Mouse (Mus musculus): ENCODE measurements at regions not wholly inside any gene's neighbourhood (a gene's known extent, or its start where the extent isn't known, plus 50 kb on each side); places are given as distances from the start of the nearest gene placed in this dataset.

- Histone ChIP-seq H3K4me3 (ENCODE audit: low read depth, low read length) (no peak overlapping the region), H3K4me1 (ENCODE audit: control insufficient read depth, insufficient read depth, low read length) (no peaks in the 10 kb centered on the region), H3K9me3 (replicated peaks; ENCODE audit: control insufficient read depth, low read length, poor library complexity, severe bottlenecking) (no peaks in the 10 kb centered on the region), H3K27ac (ENCODE audit: low read length) (no peak overlapping the region), H3K4me2 (ENCODE audit: low read length) (no peak overlapping the region), H3K27me3 (ENCODE audit: control insufficient read depth, insufficient read depth, low read depth, low read length) (no peaks in the 10 kb centered on the region), H3K36me3 (ENCODE audit: control insufficient read depth, insufficient read depth, low read length) (no peaks in the 10 kb centered on the region), H3K9ac (ENCODE audit: low read depth, low read length) (no peak overlapping the region)
- WGBS = 100% methylated on average over 1 of the region's 1 CpGs
- ATAC-seq = no peak
Observed at GRCm38 (mm10) chr8:90125426-90125825, 222.7 kb downstream of the Tox3 start.

GRCm38 (mm10) chr8:90123101-90123500 is 225.0 kb downstream of the Tox3 start:
- Histone ChIP-seq H3K9ac (ENCODE audit: low read depth, low read length) (no peak overlapping the region), H3K4me2 (ENCODE audit: low read length) (no peak overlapping the region), H3K27me3 (ENCODE audit: control insufficient read depth, insufficient read depth, low read depth, low read length) (no peaks in the 10 kb centered on the region), H3K4me1 (ENCODE audit: control insufficient read depth, insufficient read depth, low read length) (no peaks in the 10 kb centered on the region), H3K27ac (ENCODE audit: low read length) (no peak overlapping the region), H3K36me3 (ENCODE audit: control insufficient read depth, insufficient read depth, low read length) (no peaks in the 10 kb centered on the region), H3K4me3 (ENCODE audit: low read depth, low read length) (no peak overlapping the region), H3K9me3 (replicated peaks; ENCODE audit: control insufficient read depth, low read length, poor library complexity, severe bottlenecking) (no peaks in the 10 kb centered on the region)
- ATAC-seq = no peak

GRCm38 (mm10) chr8:90121935-90122334 is 226.2 kb downstream of the Tox3 start:
- no peak overlapping the region for H3K27ac ChIP-seq (ENCODE audit: low read length)
- WGBS = 79% methylated on average over 3 of the region's 3 CpGs
- no peak overlapping the region for H3K4me3 ChIP-seq (ENCODE audit: low read depth, low read length)
- no peak for ATAC-seq
- H3K9me3 ChIP-seq (replicated peaks; ENCODE audit: control insufficient read depth, low read length, poor library complexity, severe bottlenecking) = no peaks in the 10 kb centered on the region
- no peak overlapping the region for H3K9ac ChIP-seq (ENCODE audit: low read depth, low read length)
- no peak overlapping the region for H3K4me2 ChIP-seq (ENCODE audit: low read length)
- no peaks in the 10 kb centered on the region for H3K27me3 ChIP-seq (ENCODE audit: control insufficient read depth, insufficient read depth, low read depth, low read length)
- no peaks in the 10 kb centered on the region for H3K4me1 ChIP-seq (ENCODE audit: control insufficient read depth, insufficient read depth, low read length)
- H3K36me3 ChIP-seq (ENCODE audit: control insufficient read depth, insufficient read depth, low read length) = no peaks in the 10 kb centered on the region

DNA sequence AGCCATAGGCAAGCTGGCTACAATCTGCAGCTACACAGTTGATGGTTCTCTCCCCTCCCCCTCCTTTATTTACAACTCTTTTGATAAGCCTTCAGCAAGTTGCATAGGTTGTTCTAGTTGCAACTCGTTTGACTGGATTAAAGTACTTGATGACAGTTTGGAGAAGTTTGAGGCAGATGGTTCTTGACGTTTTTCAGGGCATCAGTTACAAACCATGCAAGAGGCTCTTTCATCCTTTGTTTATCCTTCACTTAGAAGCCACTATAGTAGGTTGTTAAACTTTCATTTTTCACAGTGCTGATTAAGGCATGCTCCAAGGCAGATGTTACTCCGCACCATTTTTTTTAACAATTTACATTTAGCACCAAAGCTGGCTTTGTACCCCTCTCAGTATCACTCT is 227.1 kb downstream of the Tox3 start:
- Histone ChIP-seq H3K36me3 (ENCODE audit: control insufficient read depth, insufficient read depth, low read length) (no peaks in the 10 kb centered on the region), H3K4me2 (ENCODE audit: low read length) (no peak overlapping the region), H3K27me3 (ENCODE audit: control insufficient read depth, insufficient read depth, low read depth, low read length) (no peaks in the 10 kb centered on the region), H3K27ac (ENCODE audit: low read length) (no peak overlapping the region), H3K4me1 (ENCODE audit: control insufficient read depth, insufficient read depth, low read length) (no peaks in the 10 kb centered on the region), H3K4me3 (ENCODE audit: low read depth, low read length) (no peak overlapping the region), H3K9ac (ENCODE audit: low read depth, low read length) (no peak overlapping the region), H3K9me3 (replicated peaks; ENCODE audit: control insufficient read depth, low read length, poor library complexity, severe bottlenecking) (no peaks in the 10 kb centered on the region)
- WGBS = 19% methylated on average over 3 of the region's 3 CpGs
- no peak for ATAC-seq

- 91% methylated on average over 2 of the region's 2 CpGs for WGBS
- no peak overlapping the region for H3K9ac ChIP-seq (ENCODE audit: low read depth, low read length)
- no peak overlapping the region for H3K27ac ChIP-seq (ENCODE audit: low read length)
- no peaks in the 10 kb centered on the region for H3K27me3 ChIP-seq (ENCODE audit: control insufficient read depth, insufficient read depth, low read depth, low read length)
- no peak overlapping the region for H3K4me2 ChIP-seq (ENCODE audit: low read length)
- H3K9me3 ChIP-seq (replicated peaks; ENCODE audit: control insufficient read depth, low read length, poor library complexity, severe bottlenecking) = no peaks in the 10 kb centered on the region
- no peak for ATAC-seq
- no peaks in the 10 kb centered on the region for H3K36me3 ChIP-seq (ENCODE audit: control insufficient read depth, insufficient read depth, low read length)
- H3K4me3 ChIP-seq (ENCODE audit: low read depth, low read length) = no peak overlapping the region
- no peaks in the 10 kb centered on the region for H3K4me1 ChIP-seq (ENCODE audit: control insufficient read depth, insufficient read depth, low read length)
Observed at GRCm38 (mm10) chr8:90115436-90115835, 232.7 kb downstream of the Tox3 start.

DNA sequence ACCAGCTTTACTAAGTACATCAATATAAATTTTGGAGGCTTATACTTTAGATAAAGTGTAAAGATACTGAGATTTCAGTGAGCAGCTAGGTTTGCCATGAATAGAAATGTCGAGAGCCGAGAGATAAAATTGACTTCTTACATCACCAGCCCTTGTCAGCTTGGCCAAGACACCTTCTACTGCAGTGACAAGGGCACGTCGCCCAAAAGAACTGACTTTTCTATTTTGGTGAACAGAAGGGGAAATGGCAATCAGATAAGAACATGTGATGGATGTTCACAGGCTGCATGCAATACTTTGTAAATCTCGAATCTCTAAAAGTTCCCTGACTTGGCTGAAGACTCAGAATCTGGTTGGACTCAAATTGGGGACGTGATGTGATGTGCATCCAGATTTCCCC is 247.6 kb downstream of the Tox3 start:
- Histone ChIP-seq H3K27me3 (ENCODE audit: control insufficient read depth, insufficient read depth, low read depth, low read length) (no peaks in the 10 kb centered on the region), H3K4me3 (ENCODE audit: low read depth, low read length) (no peak overlapping the region), H3K9ac (ENCODE audit: low read depth, low read length) (no peak overlapping the region), H3K4me2 (ENCODE audit: low read length) (no peak overlapping the region), H3K27ac (ENCODE audit: low read length) (no peak overlapping the region), H3K4me1 (ENCODE audit: control insufficient read depth, insufficient read depth, low read length) (no peaks in the 10 kb centered on the region), H3K36me3 (ENCODE audit: control insufficient read depth, insufficient read depth, low read length) (no peaks in the 10 kb centered on the region), H3K9me3 (replicated peaks; ENCODE audit: control insufficient read depth, low read length, poor library complexity, severe bottlenecking) (no peaks in the 10 kb centered on the region)
- 92% methylated on average over 6 of the region's 6 CpGs for WGBS
- no peak for ATAC-seq

DNA sequence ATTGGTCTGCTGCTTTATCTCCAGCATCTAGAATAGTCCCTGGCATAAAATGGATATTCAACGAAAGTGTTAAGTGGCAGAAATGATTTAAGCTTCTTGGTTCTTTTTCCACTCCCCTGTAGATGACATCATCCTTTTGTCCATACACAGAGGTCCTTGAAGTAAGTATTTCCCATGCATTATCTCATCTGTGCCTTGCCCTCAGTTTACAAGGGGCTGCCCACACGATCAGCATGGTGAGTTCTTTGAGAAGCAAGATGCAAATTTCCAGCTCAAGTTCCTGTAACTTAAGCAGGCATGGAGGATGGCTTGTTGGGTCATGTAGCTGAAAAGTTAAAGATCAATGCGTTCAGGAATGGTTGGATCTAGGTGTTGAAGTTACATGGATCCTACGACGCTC is 265.5 kb downstream of the Tox3 start:
- WGBS = 88% methylated on average over 5 of the region's 5 CpGs

DNA sequence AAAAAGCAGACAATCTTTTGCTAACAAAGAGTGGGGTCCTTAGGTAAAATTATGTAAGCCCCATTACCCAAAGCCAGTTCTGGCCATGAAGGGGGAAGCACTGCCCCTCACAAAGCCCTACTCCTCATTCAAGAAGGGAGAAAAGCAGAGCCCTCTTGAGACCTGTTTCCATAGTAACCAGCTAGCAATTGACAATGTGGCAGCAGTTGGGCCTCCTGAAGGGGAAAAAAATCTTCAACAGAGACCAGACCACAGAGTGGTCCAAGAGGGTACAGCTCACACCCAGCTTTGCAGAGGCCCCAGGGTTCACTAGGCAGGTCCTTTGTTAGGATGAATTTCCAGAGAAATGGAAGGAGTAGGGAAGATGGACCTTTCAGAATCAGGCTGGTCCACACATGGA is 271.8 kb downstream of the Tox3 start:
- Histone ChIP-seq H3K36me3 (ENCODE audit: control insufficient read depth, insufficient read depth, low read length) (no peaks in the 10 kb centered on the region), H3K27me3 (ENCODE audit: control insufficient read depth, insufficient read depth, low read depth, low read length) (no peaks in the 10 kb centered on the region), H3K4me3 (ENCODE audit: low read depth, low read length) (no peak overlapping the region), H3K27ac (ENCODE audit: low read length) (peak overlapping the region; percentile 84), H3K9ac (ENCODE audit: low read depth, low read length) (no peak overlapping the region), H3K9me3 (replicated peaks; ENCODE audit: control insufficient read depth, low read length, poor library complexity, severe bottlenecking) (no peaks in the 10 kb centered on the region), H3K4me1 (ENCODE audit: control insufficient read depth, insufficient read depth, low read length) (peaks cover 15% of the 10 kb centered on the region), H3K4me2 (ENCODE audit: low read length) (no peak overlapping the region)
- ATAC-seq = peak; percentile 90

More for the DNA sequence above, 265.5 kb downstream of the Tox3 start:
- Histone ChIP-seq H3K36me3 (ENCODE audit: control insufficient read depth, insufficient read depth, low read length) (no peaks in the 10 kb centered on the region), H3K4me2 (ENCODE audit: low read length) (no peak overlapping the region), H3K27ac (ENCODE audit: low read length) (no peak overlapping the region), H3K9ac (ENCODE audit: low read depth, low read length) (no peak overlapping the region), H3K4me3 (ENCODE audit: low read depth, low read length) (no peak overlapping the region), H3K9me3 (replicated peaks; ENCODE audit: control insufficient read depth, low read length, poor library complexity, severe bottlenecking) (0 out of 2 replicates have a peak, but pooled peaks cover 3% of the 10 kb centered on the region), H3K4me1 (ENCODE audit: control insufficient read depth, insufficient read depth, low read length) (no peaks in the 10 kb centered on the region), H3K27me3 (ENCODE audit: control insufficient read depth, insufficient read depth, low read depth, low read length) (no peaks in the 10 kb centered on the region)
- no peak for ATAC-seq

DNA sequence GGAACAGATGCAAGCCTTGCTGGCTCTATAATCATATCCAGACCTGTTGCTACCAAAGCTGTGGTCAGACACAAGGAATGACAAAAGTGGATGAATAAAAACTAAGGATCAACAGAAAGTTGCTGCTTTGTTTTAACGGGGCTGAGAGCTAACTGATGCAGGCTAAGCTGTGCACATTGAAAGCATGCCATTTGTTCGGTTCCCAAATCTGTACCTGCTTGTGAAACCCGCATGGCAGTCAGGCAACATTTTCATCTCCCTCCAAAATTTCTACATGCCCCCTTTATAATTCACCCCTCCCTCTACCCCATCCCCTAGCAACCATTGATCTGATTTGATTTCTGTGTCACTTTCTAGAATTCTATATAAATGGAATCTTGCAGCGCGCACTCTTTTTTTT is 272.3 kb downstream of the Tox3 start:
- no peak overlapping the region for H3K4me3 ChIP-seq (ENCODE audit: low read depth, low read length)
- no peak overlapping the region for H3K4me2 ChIP-seq (ENCODE audit: low read length)
- H3K4me1 ChIP-seq (ENCODE audit: control insufficient read depth, insufficient read depth, low read length) = peaks cover 15% of the 10 kb centered on the region
- no peaks in the 10 kb centered on the region for H3K9me3 ChIP-seq (replicated peaks; ENCODE audit: control insufficient read depth, low read length, poor library complexity, severe bottlenecking)
- no peaks in the 10 kb centered on the region for H3K36me3 ChIP-seq (ENCODE audit: control insufficient read depth, insufficient read depth, low read length)
- 12% methylated on average over 5 of the region's 5 CpGs for WGBS
- peak overlapping the region; percentile 84 for H3K27ac ChIP-seq (ENCODE audit: low read length)
- H3K9ac ChIP-seq (ENCODE audit: low read depth, low read length) = no peak overlapping the region
- ATAC-seq = peak; percentile 42; the same call in 1 of the 2 replicates
- H3K27me3 ChIP-seq (ENCODE audit: control insufficient read depth, insufficient read depth, low read depth, low read length) = no peaks in the 10 kb centered on the region

DNA sequence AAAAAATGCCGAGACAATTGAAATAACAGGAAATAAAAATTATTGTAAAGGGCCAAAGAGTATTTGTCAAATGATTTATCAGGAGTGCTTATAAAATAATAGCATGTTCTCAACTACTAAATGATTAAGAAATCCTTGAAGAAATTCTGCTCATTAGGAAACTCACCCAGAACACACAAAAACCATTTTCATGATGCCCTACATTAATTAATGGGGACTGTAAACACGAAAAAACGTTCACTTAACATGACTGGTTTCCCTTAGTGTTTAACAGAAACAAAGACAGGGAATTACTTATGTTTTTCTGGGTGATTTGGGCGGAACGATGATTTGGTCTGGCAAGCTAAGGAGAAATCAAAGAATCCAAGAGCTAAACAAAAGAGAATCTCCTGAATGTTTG is 278.1 kb downstream of the Tox3 start:
- no peak for ATAC-seq
- peaks cover 16% of the 10 kb centered on the region for H3K4me1 ChIP-seq (ENCODE audit: control insufficient read depth, insufficient read depth, low read length)
- H3K27me3 ChIP-seq (ENCODE audit: control insufficient read depth, insufficient read depth, low read depth, low read length) = no peaks in the 10 kb centered on the region
- H3K36me3 ChIP-seq (ENCODE audit: control insufficient read depth, insufficient read depth, low read length) = no peaks in the 10 kb centered on the region
- WGBS = 27% methylated on average over 5 of the region's 5 CpGs
- peak overlapping the region; percentile 80 for H3K27ac ChIP-seq (ENCODE audit: low read length)
- H3K4me2 ChIP-seq (ENCODE audit: low read length) = 0 out of 2 replicates have a peak overlapping the region, but pooled peaks have one; percentile 6
- H3K4me3 ChIP-seq (ENCODE audit: low read depth, low read length) = no peak overlapping the region
- H3K9me3 ChIP-seq (replicated peaks; ENCODE audit: control insufficient read depth, low read length, poor library complexity, severe bottlenecking) = no peaks in the 10 kb centered on the region
- no peak overlapping the region for H3K9ac ChIP-seq (ENCODE audit: low read depth, low read length)
